Mouse (Mus musculus) neural tube, embryonic 15.5 days (tissue): ENCODE measurements around the gene Thumpd3. TPM values are rescaled to one million over a fixed set of nuclear protein-coding genes. Genes with fewer than 3 reads are reported as not detected.

ENCODE experiments used
- ATAC-seq: fragments of 200-750 bp; cut with Nextera tagmentation; 2 replicates; pipeline ENCODE4 v1.8.0; 2017; ENCODE audit warnings: mild to moderate bottlenecking, moderate TSS enrichment, moderate library complexity; ENCODE audit not compliant: low FRiP score
- H3K27ac ChIP-seq: fragments of 300-500 bp; sonication (generic); replicated peaks from 2 replicates; pipeline ENCODE4 v1.5.1; 2015; ENCODE audit warnings: mild to moderate bottlenecking, inconsistent platforms
- H3K27me3 ChIP-seq: fragments of 300-500 bp; sonication (generic); replicated peaks from 2 replicates; pipeline ENCODE4 v1.6.1; 2015; ENCODE audit warnings: inconsistent platforms
- H3K36me3 ChIP-seq: fragments of 300-500 bp; sonication (generic); 2 replicates; pipeline ENCODE4 v1.6.1; 2015; ENCODE audit warnings: inconsistent platforms
- H3K4me1 ChIP-seq: fragments of 300-500 bp; sonication (generic); 2 replicates; pipeline ENCODE4 v1.6.1; 2015; ENCODE audit warnings: inconsistent platforms
- H3K4me2 ChIP-seq: fragments of 300-500 bp; sonication (generic); 2 replicates; pipeline ENCODE4 v1.6.1; 2015; ENCODE audit warnings: inconsistent platforms, mild to moderate bottlenecking, moderate library complexity
- H3K4me3 ChIP-seq: fragments of 300-500 bp; sonication (generic); replicated peaks from 2 replicates; pipeline ENCODE4 v1.5.1; 2015; ENCODE audit warnings: mild to moderate bottlenecking, inconsistent platforms
- H3K9ac ChIP-seq: fragments of 300-500 bp; sonication (generic); replicated peaks from 2 replicates; pipeline ENCODE4 v1.6.1; 2015; ENCODE audit warnings: mild to moderate bottlenecking, inconsistent platforms
- H3K9me3 ChIP-seq: fragments of 300-500 bp; sonication (generic); replicated peaks from 2 replicates; pipeline ENCODE4 v1.6.1; 2016; ENCODE audit warnings: inconsistent platforms
- WGBS: fragments of 180-500 bp; shearing (Covaris S2); methylation state at CpG from one replicate; pipeline ENCODE4 v1.1.7; 2015; ENCODE audit warnings: mixed read lengths; 5-methylcytosine and 5-hydroxymethylcytosine counted together
- polyA plus RNA-seq: library from polyadenylated mRNA; unstranded; fragments of >200 nt; fragmentation: Nextera tagmentation; extraction: Ambion mirVana; gene quantifications from 2 replicates; pipeline ENCODE4 v1.2.1, GENCODE M21; 2015

Gene Thumpd3
- polyA plus RNA-seq, 1 experiment from 2014 or later = 49.2 TPM

GRCm38 (mm10) chr6:113063363-113063762, 17.3 kb downstream of the Thumpd3 start:
- 86% methylated on average over 10 of the region's 10 CpGs for WGBS
- Histone ChIP-seq H3K4me3 (no peak overlapping the region), H3K27ac (no peak overlapping the region), H3K9ac (no peak overlapping the region), H3K36me3 (peaks cover 80% of the 10 kb centered on the region), H3K9me3 (no peaks in the 10 kb centered on the region), H3K27me3 (no peaks in the 10 kb centered on the region), H3K4me2 (no peak overlapping the region), H3K4me1 (no peaks in the 10 kb centered on the region)
- ATAC-seq = no peak

- Histone ChIP-seq H3K9me3 (no peaks in the 10 kb centered on the region), H3K36me3 (peaks cover 70% of the 10 kb centered on the region), H3K4me3 (no peak overlapping the region), H3K27me3 (no peaks in the 10 kb centered on the region), H3K27ac (no peak overlapping the region), H3K4me1 (no peaks in the 10 kb centered on the region), H3K4me2 (no peak overlapping the region), H3K9ac (no peak overlapping the region)
- ATAC-seq = no peak
- 91% methylated on average over 3 of the region's 3 CpGs for WGBS
Observed at GRCm38 (mm10) chr6:113065186-113065585, 19.2 kb downstream of the Thumpd3 start.

- no peak overlapping the region for H3K4me2 ChIP-seq
- 98% methylated on average over 1 of the region's 1 CpGs for WGBS
- no peak overlapping the region for H3K9ac ChIP-seq
- ATAC-seq = no peak
- no peak overlapping the region for H3K27ac ChIP-seq
- peaks cover 5% of the 10 kb centered on the region; the same call in 1 of the 2 replicates for H3K4me1 ChIP-seq
- H3K27me3 ChIP-seq = no peaks in the 10 kb centered on the region
- no peaks in the 10 kb centered on the region for H3K9me3 ChIP-seq
- H3K36me3 ChIP-seq = peaks cover 44% of the 10 kb centered on the region
- no peak overlapping the region for H3K4me3 ChIP-seq
Observed at GRCm38 (mm10) chr6:113069154-113069553, 23.1 kb downstream of the Thumpd3 start.

- no peaks in the 10 kb centered on the region for H3K27me3 ChIP-seq
- H3K4me2 ChIP-seq = peak overlapping the region; percentile 88
- peak overlapping the region; percentile 55 for H3K9ac ChIP-seq
- H3K4me3 ChIP-seq = peak overlapping the region; percentile 94
- no peak for ATAC-seq
- H3K27ac ChIP-seq = peak overlapping the region; percentile 100; the same call in 1 of the 2 replicates
- peaks cover 40% of the 10 kb centered on the region for H3K4me1 ChIP-seq
- WGBS = 40% methylated on average over 3 of the region's 3 CpGs
- no peaks in the 10 kb centered on the region for H3K9me3 ChIP-seq
- H3K36me3 ChIP-seq = peaks cover 4% of the 10 kb centered on the region; the same call in 1 of the 2 replicates
Observed at GRCm38 (mm10) chr6:113075261-113075660, 29.2 kb downstream of the Thumpd3 start.

GRCm38 (mm10) chr6:113076012-113076685, 30.1 kb downstream of the Thumpd3 start:
- peak; percentile 82 for ATAC-seq
- Histone ChIP-seq H3K36me3 (peaks cover 3% of the 10 kb centered on the region; the same call in 1 of the 2 replicates), H3K27ac (peak overlapping the region; percentile 100), H3K4me3 (peak overlapping the region; percentile 94), H3K4me1 (peaks cover 42% of the 10 kb centered on the region), H3K9me3 (no peaks in the 10 kb centered on the region), H3K9ac (peak overlapping the region; percentile 55), H3K27me3 (no peaks in the 10 kb centered on the region), H3K4me2 (peak overlapping the region; percentile 88)
- WGBS = 0% methylated on average over 53 of the region's 55 CpGs

- no peaks in the 10 kb centered on the region for H3K27me3 ChIP-seq
- H3K9ac ChIP-seq = peak within 1 kb of the TSS; percentile 100
- H3K36me3 ChIP-seq = no peaks in the 10 kb centered on the region
- H3K27ac ChIP-seq = peak within 1 kb of the TSS; percentile 100
- under 1% methylated on average over 83 of the region's 91 CpGs for WGBS
- no peaks in the 10 kb centered on the region for H3K9me3 ChIP-seq
- H3K4me3 ChIP-seq = peak within 1 kb of the TSS; percentile 94
- peak within 1 kb of the TSS; percentile 88 for H3K4me2 ChIP-seq
- ATAC-seq = peak; percentile 94
- H3K4me1 ChIP-seq = peaks cover 49% of the 10 kb centered on the region
Observed at GRCm38 (mm10) chr6:113076686-113077516, 30.9 kb downstream of the Thumpd3 start, which contains the start of gene Setd5. Setd5 (plus strand) TSS chr6:113077365.

- Histone ChIP-seq H3K27ac (peak overlapping the region; percentile 100), H3K4me2 (peak overlapping the region; percentile 69), H3K27me3 (no peaks in the 10 kb centered on the region), H3K36me3 (no peaks in the 10 kb centered on the region), H3K9ac (peak overlapping the region; percentile 100), H3K4me3 (peak overlapping the region; percentile 94), H3K9me3 (no peaks in the 10 kb centered on the region), H3K4me1 (peaks cover 56% of the 10 kb centered on the region)
- 0% methylated on average over 28 of the region's 28 CpGs for WGBS
- ATAC-seq = no peak
Observed at GRCm38 (mm10) chr6:113077569-113078030, 31.6 kb downstream of the Thumpd3 start.

DNA sequence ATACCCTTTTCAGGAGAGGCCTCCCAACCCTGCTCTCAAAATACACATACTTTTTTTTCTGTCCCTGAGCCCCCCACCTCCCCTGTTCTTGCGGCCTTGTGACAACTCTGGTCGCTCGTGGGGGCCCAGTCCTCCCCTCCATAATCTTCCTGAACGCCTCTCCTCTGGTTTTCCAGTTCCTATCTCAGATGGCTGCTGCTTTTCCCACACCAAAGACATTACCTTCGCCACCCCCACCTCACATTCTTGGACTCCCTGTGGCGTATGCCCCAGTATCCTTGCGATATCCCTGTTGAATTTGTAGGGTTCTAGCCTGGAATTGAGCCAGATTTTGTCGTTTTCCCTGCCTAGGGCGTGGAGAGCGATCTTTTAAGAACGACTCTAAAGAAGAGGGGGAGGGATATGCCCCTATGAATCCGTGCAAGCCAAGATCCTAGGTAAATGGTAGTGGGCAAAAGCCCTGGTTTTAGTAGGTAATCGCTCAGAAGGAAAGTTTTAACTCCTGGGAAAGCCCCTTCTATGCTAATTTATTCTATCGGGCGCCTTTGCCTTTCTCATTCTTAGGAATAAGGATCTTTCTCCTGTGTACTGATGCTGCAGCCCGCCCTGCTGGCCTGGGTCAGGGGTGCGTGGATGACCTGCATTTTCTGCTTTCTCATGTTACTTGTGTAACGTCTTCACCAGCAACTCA, 32.2 kb downstream of the Thumpd3 start:
- Histone ChIP-seq H3K4me2 (peak overlapping the region; percentile 69), H3K36me3 (no peaks in the 10 kb centered on the region), H3K4me3 (peak overlapping the region; percentile 94), H3K9me3 (no peaks in the 10 kb centered on the region), H3K27ac (peak overlapping the region; percentile 100), H3K4me1 (peaks cover 56% of the 10 kb centered on the region), H3K27me3 (no peaks in the 10 kb centered on the region), H3K9ac (peak overlapping the region; percentile 100)
- no peak for ATAC-seq
- under 1% methylated on average over 18 of the region's 18 CpGs for WGBS

GRCm38 (mm10) chr6:113079492-113079891, 33.5 kb downstream of the Thumpd3 start:
- H3K9ac ChIP-seq = peak overlapping the region; percentile 40
- 0% methylated on average over 3 of the region's 3 CpGs for WGBS
- H3K4me1 ChIP-seq = peaks cover 54% of the 10 kb centered on the region
- H3K36me3 ChIP-seq = no peaks in the 10 kb centered on the region
- peak overlapping the region; percentile 62; the same call in 1 of the 2 replicates for H3K27ac ChIP-seq
- peak overlapping the region; percentile 69 for H3K4me2 ChIP-seq
- H3K27me3 ChIP-seq = no peaks in the 10 kb centered on the region
- H3K9me3 ChIP-seq = no peaks in the 10 kb centered on the region
- H3K4me3 ChIP-seq = peak overlapping the region; percentile 32
- no peak for ATAC-seq

- 12% methylated on average over 6 of the region's 6 CpGs for WGBS
- Histone ChIP-seq H3K4me2 (peak overlapping the region; percentile 11), H3K27ac (0 out of 2 replicates have a peak overlapping the region, but pooled peaks have one; percentile 25), H3K9ac (0 out of 2 replicates have a peak overlapping the region, but pooled peaks have one; percentile 3), H3K36me3 (no peaks in the 10 kb centered on the region), H3K9me3 (no peaks in the 10 kb centered on the region), H3K27me3 (no peaks in the 10 kb centered on the region), H3K4me1 (peaks cover 41% of the 10 kb centered on the region), H3K4me3 (no peak overlapping the region)
- no peak for ATAC-seq
Observed at GRCm38 (mm10) chr6:113082229-113082628, 36.2 kb downstream of the Thumpd3 start.

DNA sequence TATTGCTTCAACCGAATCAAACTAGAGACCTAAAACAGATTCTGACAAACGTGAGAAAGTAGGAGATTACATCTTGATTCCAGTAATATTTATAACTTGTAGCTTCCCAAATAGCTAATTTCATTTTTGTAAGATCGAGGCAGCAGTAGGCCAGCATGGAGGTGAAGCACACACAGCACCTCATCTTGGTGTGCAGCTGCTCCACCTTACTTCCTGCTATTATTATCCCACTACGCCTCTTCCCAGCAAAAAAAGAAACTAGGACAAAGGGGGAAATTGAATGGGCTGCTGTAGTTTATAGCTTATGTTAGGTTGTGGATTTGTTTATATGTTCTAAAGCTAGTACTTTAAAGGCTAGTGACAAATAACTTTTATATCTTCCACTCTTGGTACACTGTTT, 38.6 kb downstream of the Thumpd3 start:
- Histone ChIP-seq H3K9ac (no peak overlapping the region), H3K4me1 (peaks cover 27% of the 10 kb centered on the region), H3K27me3 (no peaks in the 10 kb centered on the region), H3K4me2 (no peak overlapping the region), H3K27ac (no peak overlapping the region), H3K9me3 (no peaks in the 10 kb centered on the region), H3K36me3 (no peaks in the 10 kb centered on the region), H3K4me3 (no peak overlapping the region)
- 53% methylated on average over 4 of the region's 4 CpGs for WGBS
- ATAC-seq = no peak
